Mouse (Mus musculus): ENCODE data around the gene Alkbh2.
A peak's percentile ranks its signal among the peaks of the same experiment; 100 is the strongest.

GRCm38 (mm10) chr5:114099709-114100389 lies 28.2 kb downstream of the Alkbh2 start:
- TF ChIP-seq POLR2A (IDR thresholded peaks at IDR 0.05; ENCODE audit: control insufficient read depth in 1 of 2, insufficient read depth in 1 of 2, low read depth in 1 of 2, low read length in 2 of 2, poor library complexity in 1 of 2) (peak; percentile 35 to 52; a peak in 1 of 4 replicates), MYB (IDR thresholded peaks at IDR 0.05; ENCODE audit: low read depth, low read length) (no peak), E2F4 (IDR thresholded peaks at IDR 0.05; ENCODE audit: borderline replicate concordance, low read depth, low read length) (no peak), CTCF (IDR thresholded peaks at IDR 0.05 in 2 of 3, conservative IDR thresholded peaks at IDR 0.05 in 1 of 3; ENCODE audit: control insufficient read depth in 1 of 3, insufficient read depth in 1 of 3, low read depth in 2 of 3, low read length in 3 of 3, poor library complexity in 1 of 3, severe bottlenecking in 1 of 3) (0 out of 6 replicates have a peak, but pooled peaks of 1 of the 3 experiments have one; percentile 7), MXI1 (IDR thresholded peaks at IDR 0.05; ENCODE audit: low read depth, low read length) (peak; percentile 83), EP300 (IDR thresholded peaks at IDR 0.05; ENCODE audit: low read depth in 1 of 2, low read length in 2 of 2) (no peak)

Measured in MEL (cell line).